Mouse (Mus musculus): ENCODE measurements around the gene Mmp28. TPM values are rescaled to one million over a fixed set of nuclear protein-coding genes. Genes with fewer than 3 reads are reported as not detected.

Mmp28 gene
- polyA plus RNA-seq, 1 experiment from 2014 or later = 2.7 TPM

DNA sequence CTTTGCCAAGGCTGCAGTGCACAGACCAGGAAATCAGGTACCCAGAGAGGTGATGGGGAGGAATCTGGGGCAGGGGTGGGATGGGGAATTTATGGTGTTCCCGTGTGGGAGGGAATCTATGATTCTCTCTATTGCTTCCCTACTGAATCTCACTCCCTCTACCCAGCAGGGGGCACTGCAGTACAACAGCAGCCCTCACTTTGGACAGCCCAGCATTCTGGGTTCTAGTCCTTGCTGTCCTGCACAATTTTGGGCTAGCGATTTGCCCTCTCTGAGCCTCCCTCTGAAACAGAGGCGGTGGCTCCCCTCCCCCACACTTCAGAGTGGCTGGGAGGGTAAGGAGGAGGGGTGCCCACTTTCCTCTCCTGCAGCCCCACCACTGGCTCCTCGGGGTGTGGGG is 42.5 kb downstream of the Mmp28 start:
- Histone ChIP-seq H3K27me3 (ENCODE audit: control insufficient read depth, insufficient read depth, low read depth, low read length) (peaks cover 18% of the 10 kb centered on the region), H3K4me3 (ENCODE audit: low read depth, low read length) (no peak overlapping the region), H3K4me2 (ENCODE audit: low read length) (no peak overlapping the region), H3K27ac (ENCODE audit: low read length) (no peak overlapping the region), H3K36me3 (ENCODE audit: control insufficient read depth, insufficient read depth, low read length) (no peaks in the 10 kb centered on the region), H3K9me3 (replicated peaks; ENCODE audit: control insufficient read depth, low read length, poor library complexity, severe bottlenecking) (no peaks in the 10 kb centered on the region), H3K4me1 (ENCODE audit: control insufficient read depth, insufficient read depth, low read length) (peaks cover 9% of the 10 kb centered on the region; the same call in 1 of the 2 replicates), H3K9ac (ENCODE audit: low read depth, low read length) (no peak overlapping the region)
- ATAC-seq = no peak
- 49% methylated on average over 4 of the region's 4 CpGs for WGBS

GRCm38 (mm10) chr11:83418566-83418965 is 44.3 kb downstream of the Mmp28 start:
- WGBS = 5% methylated on average over 38 of the region's 38 CpGs

DNA sequence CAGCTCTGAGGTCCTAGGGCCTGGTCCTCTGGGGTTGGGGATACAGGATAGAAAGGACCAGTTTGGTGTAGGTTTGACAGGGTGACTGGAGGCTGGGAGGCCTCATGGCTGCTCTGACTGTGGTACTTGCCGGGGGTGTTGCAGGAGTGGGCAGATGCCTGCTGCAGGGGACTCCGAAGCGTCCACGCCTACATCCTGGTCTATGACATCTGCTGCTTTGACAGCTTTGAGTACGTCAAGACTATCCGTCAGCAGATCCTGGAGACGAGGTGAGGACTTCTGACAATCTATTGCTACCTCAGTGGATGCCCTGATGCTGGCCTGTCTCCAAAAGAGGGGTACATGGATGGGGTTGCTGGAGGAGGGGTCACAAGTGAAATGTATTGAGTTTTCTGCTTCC is 45.2 kb downstream of the Mmp28 start:
- Histone ChIP-seq H3K27me3 (ENCODE audit: control insufficient read depth, insufficient read depth, low read depth, low read length) (peaks cover 18% of the 10 kb centered on the region), H3K4me3 (ENCODE audit: low read depth, low read length) (no peak overlapping the region), H3K9me3 (replicated peaks; ENCODE audit: control insufficient read depth, low read length, poor library complexity, severe bottlenecking) (no peaks in the 10 kb centered on the region), H3K27ac (ENCODE audit: low read length) (no peak overlapping the region), H3K36me3 (ENCODE audit: control insufficient read depth, insufficient read depth, low read length) (no peaks in the 10 kb centered on the region), H3K4me2 (ENCODE audit: low read length) (no peak overlapping the region), H3K4me1 (ENCODE audit: control insufficient read depth, insufficient read depth, low read length) (peaks cover 9% of the 10 kb centered on the region; the same call in 1 of the 2 replicates), H3K9ac (ENCODE audit: low read depth, low read length) (no peak overlapping the region)
- 86% methylated on average over 7 of the region's 7 CpGs for WGBS
- no peak for ATAC-seq

More at GRCm38 (mm10) chr11:83418566-83418965, 44.3 kb downstream of the Mmp28 start:
- peak; percentile 51 for ATAC-seq
- H3K27ac ChIP-seq (ENCODE audit: low read length) = no peak overlapping the region
- no peaks in the 10 kb centered on the region for H3K9me3 ChIP-seq (replicated peaks; ENCODE audit: control insufficient read depth, low read length, poor library complexity, severe bottlenecking)
- H3K4me3 ChIP-seq (ENCODE audit: low read depth, low read length) = peak overlapping the region; percentile 17
- peaks cover 9% of the 10 kb centered on the region; the same call in 1 of the 2 replicates for H3K4me1 ChIP-seq (ENCODE audit: control insufficient read depth, insufficient read depth, low read length)
- H3K9ac ChIP-seq (ENCODE audit: low read depth, low read length) = peak overlapping the region; percentile 11; the same call in 1 of the 2 replicates
- peaks cover 18% of the 10 kb centered on the region for H3K27me3 ChIP-seq (ENCODE audit: control insufficient read depth, insufficient read depth, low read depth, low read length)
- H3K36me3 ChIP-seq (ENCODE audit: control insufficient read depth, insufficient read depth, low read length) = no peaks in the 10 kb centered on the region
- H3K4me2 ChIP-seq (ENCODE audit: low read length) = peak overlapping the region; percentile 52

DNA sequence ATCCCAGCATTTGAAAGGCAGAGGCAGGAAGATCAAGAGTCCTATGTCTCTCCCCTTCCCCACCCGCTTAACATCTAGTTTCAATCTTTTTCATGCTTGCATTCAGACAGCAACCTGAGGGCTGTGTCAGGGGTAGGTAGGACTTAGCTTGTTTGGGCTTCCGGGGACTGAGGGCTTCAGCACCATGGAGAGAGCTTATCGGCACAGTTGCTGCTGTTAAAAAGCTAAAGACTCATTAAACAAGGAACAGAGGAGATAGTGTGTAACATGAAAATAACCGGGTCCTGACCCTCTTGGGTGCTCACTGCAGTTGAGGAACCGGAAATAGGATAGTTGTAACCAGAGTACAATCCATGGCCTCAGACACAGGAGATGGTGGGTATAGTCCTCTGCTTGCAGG is 45.8 kb downstream of the Mmp28 start:
- peaks cover 10% of the 10 kb centered on the region for H3K4me1 ChIP-seq (ENCODE audit: control insufficient read depth, insufficient read depth, low read length)
- H3K27me3 ChIP-seq (ENCODE audit: control insufficient read depth, insufficient read depth, low read depth, low read length) = peaks cover 18% of the 10 kb centered on the region
- WGBS = 15% methylated on average over 5 of the region's 5 CpGs
- no peak for ATAC-seq
- no peak overlapping the region for H3K4me3 ChIP-seq (ENCODE audit: low read depth, low read length)
- H3K9me3 ChIP-seq (replicated peaks; ENCODE audit: control insufficient read depth, low read length, poor library complexity, severe bottlenecking) = no peaks in the 10 kb centered on the region
- no peak overlapping the region for H3K4me2 ChIP-seq (ENCODE audit: low read length)
- H3K9ac ChIP-seq (ENCODE audit: low read depth, low read length) = no peak overlapping the region
- H3K36me3 ChIP-seq (ENCODE audit: control insufficient read depth, insufficient read depth, low read length) = no peaks in the 10 kb centered on the region
- no peak overlapping the region for H3K27ac ChIP-seq (ENCODE audit: low read length)

GRCm38 (mm10) chr11:83410510-83410909 is 52.4 kb downstream of the Mmp28 start:
- H3K27me3 ChIP-seq (ENCODE audit: control insufficient read depth, insufficient read depth, low read depth, low read length) = no peaks in the 10 kb centered on the region
- peak overlapping the region; percentile 91 for H3K4me3 ChIP-seq (ENCODE audit: low read depth, low read length)
- no peak for ATAC-seq
- H3K4me2 ChIP-seq (ENCODE audit: low read length) = peak overlapping the region; percentile 91
- 27% methylated on average over 6 of the region's 6 CpGs for WGBS
- no peaks in the 10 kb centered on the region for H3K9me3 ChIP-seq (replicated peaks; ENCODE audit: control insufficient read depth, low read length, poor library complexity, severe bottlenecking)
- H3K9ac ChIP-seq (ENCODE audit: low read depth, low read length) = peak overlapping the region; percentile 98
- no peaks in the 10 kb centered on the region for H3K36me3 ChIP-seq (ENCODE audit: control insufficient read depth, insufficient read depth, low read length)
- H3K4me1 ChIP-seq (ENCODE audit: control insufficient read depth, insufficient read depth, low read length) = peaks cover 27% of the 10 kb centered on the region
- no peak overlapping the region for H3K27ac ChIP-seq (ENCODE audit: low read length)

DNA sequence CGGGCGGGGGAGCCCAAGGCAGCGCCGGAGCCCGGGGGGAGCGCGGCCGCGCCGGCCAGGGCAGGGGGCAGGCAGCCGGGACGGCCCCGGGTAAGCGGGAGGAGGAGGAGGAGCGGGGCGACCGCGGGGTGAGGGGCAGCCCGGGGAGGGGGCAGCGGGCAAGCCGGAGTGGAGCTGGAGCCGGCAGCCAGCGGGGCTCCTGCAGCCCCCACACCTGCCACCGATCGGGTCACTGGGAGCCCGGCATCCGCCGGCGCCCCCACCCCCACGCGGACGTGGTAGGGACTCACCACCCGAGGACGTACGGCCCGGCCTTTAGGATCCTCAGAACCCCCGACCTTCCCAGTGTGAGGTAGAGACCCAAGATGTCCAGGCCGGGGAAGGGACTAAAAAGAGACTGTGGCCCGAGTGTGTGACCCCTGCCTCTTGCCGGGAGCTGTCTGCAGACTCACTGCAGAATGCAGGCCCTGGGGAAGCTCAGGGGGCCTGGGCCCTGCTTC is 53.0 kb downstream of the Mmp28 start:
- H3K4me2 ChIP-seq (ENCODE audit: low read length) = peak overlapping the region; percentile 91
- peak; percentile 71 for ATAC-seq
- H3K9me3 ChIP-seq (replicated peaks; ENCODE audit: control insufficient read depth, low read length, poor library complexity, severe bottlenecking) = no peaks in the 10 kb centered on the region
- H3K36me3 ChIP-seq (ENCODE audit: control insufficient read depth, insufficient read depth, low read length) = no peaks in the 10 kb centered on the region
- peaks cover 27% of the 10 kb centered on the region for H3K4me1 ChIP-seq (ENCODE audit: control insufficient read depth, insufficient read depth, low read length)
- peak overlapping the region; percentile 98 for H3K9ac ChIP-seq (ENCODE audit: low read depth, low read length)
- 1% methylated on average over 20 of the region's 40 CpGs for WGBS
- no peaks in the 10 kb centered on the region for H3K27me3 ChIP-seq (ENCODE audit: control insufficient read depth, insufficient read depth, low read depth, low read length)
- peak overlapping the region; percentile 34; the same call in 1 of the 2 replicates for H3K27ac ChIP-seq (ENCODE audit: low read length)
- peak overlapping the region; percentile 91 for H3K4me3 ChIP-seq (ENCODE audit: low read depth, low read length)

DNA sequence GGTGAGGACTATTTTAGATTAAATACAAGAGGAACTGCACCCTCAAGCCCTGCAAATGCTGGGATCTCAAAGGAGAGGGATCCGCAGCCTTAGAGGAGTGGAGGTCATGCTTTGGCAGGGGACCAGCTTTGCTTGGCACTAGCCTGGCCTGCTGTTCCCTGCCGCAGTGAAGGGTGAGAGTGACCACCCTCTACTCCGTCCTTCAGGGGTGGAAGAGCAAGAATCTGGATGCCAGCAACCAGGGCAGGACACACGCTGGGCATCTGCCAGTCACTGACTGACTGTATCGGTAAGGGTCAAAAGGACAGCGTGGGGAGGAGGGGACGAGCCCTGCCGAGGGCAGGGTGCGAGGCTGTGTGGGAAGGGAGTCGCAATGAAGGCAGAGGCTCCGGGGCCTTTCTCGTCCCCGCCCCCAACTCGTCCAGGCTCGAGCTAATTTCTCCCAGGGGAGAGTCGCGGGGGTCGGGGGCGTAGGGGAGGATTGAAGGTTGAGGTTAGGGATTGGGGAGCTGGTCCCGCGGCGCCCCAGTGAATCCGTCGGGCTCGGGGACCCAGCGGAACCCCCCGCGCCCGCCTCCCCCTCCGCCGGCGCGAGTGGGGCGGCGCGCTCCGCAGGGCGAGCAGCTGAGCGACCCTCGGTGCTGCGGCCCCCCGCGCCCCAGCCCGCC is 53.6 kb downstream of the Mmp28 start, which contains the start of gene Rasl10b:
Gene Rasl10b, plus strand, starts transcription at position 51 of the 668 bp plus-strand sequence.
- WGBS = under 1% methylated on average over 26 of the region's 44 CpGs

GRCm38 (mm10) chr11:83408242-83408641 is 54.6 kb downstream of the Mmp28 start:
- Histone ChIP-seq H3K4me3 (ENCODE audit: low read depth, low read length) (no peak overlapping the region), H3K27me3 (ENCODE audit: control insufficient read depth, insufficient read depth, low read depth, low read length) (no peaks in the 10 kb centered on the region), H3K27ac (ENCODE audit: low read length) (no peak overlapping the region), H3K9ac (ENCODE audit: low read depth, low read length) (no peak overlapping the region), H3K4me1 (ENCODE audit: control insufficient read depth, insufficient read depth, low read length) (peaks cover 27% of the 10 kb centered on the region), H3K36me3 (ENCODE audit: control insufficient read depth, insufficient read depth, low read length) (peaks cover 4% of the 10 kb centered on the region; the same call in 1 of the 2 replicates), H3K9me3 (replicated peaks; ENCODE audit: control insufficient read depth, low read length, poor library complexity, severe bottlenecking) (no peaks in the 10 kb centered on the region), H3K4me2 (ENCODE audit: low read length) (no peak overlapping the region)
- WGBS = 47% methylated on average over 8 of the region's 8 CpGs
- ATAC-seq = no peak

More for the DNA sequence above, 53.6 kb downstream of the Mmp28 start, which contains the start of gene Rasl10b:
- peaks cover 27% of the 10 kb centered on the region for H3K4me1 ChIP-seq (ENCODE audit: control insufficient read depth, insufficient read depth, low read length)
- no peaks in the 10 kb centered on the region for H3K27me3 ChIP-seq (ENCODE audit: control insufficient read depth, insufficient read depth, low read depth, low read length)
- ATAC-seq = peak; percentile 83
- peak within 1 kb of the TSS; percentile 91 for H3K4me3 ChIP-seq (ENCODE audit: low read depth, low read length)
- no peaks in the 10 kb centered on the region for H3K9me3 ChIP-seq (replicated peaks; ENCODE audit: control insufficient read depth, low read length, poor library complexity, severe bottlenecking)
- H3K4me2 ChIP-seq (ENCODE audit: low read length) = peak within 1 kb of the TSS; percentile 91
- no peaks in the 10 kb centered on the region for H3K36me3 ChIP-seq (ENCODE audit: control insufficient read depth, insufficient read depth, low read length)
- H3K9ac ChIP-seq (ENCODE audit: low read depth, low read length) = peak within 1 kb of the TSS; percentile 98
- peak within 1 kb of the TSS; percentile 34; the same call in 1 of the 2 replicates for H3K27ac ChIP-seq (ENCODE audit: low read length)

GRCm38 (mm10) chr11:83406391-83406790 is 56.5 kb downstream of the Mmp28 start:
- H3K9me3 ChIP-seq (replicated peaks; ENCODE audit: control insufficient read depth, low read length, poor library complexity, severe bottlenecking) = no peaks in the 10 kb centered on the region
- 73% methylated on average over 3 of the region's 3 CpGs for WGBS

More at GRCm38 (mm10) chr11:83406391-83406790, 56.5 kb downstream of the Mmp28 start:
- no peak overlapping the region for H3K4me3 ChIP-seq (ENCODE audit: low read depth, low read length)
- no peak overlapping the region for H3K4me2 ChIP-seq (ENCODE audit: low read length)
- peaks cover 11% of the 10 kb centered on the region; the same call in 1 of the 2 replicates for H3K36me3 ChIP-seq (ENCODE audit: control insufficient read depth, insufficient read depth, low read length)
- ATAC-seq = no peak
- peaks cover 19% of the 10 kb centered on the region for H3K4me1 ChIP-seq (ENCODE audit: control insufficient read depth, insufficient read depth, low read length)
- H3K27me3 ChIP-seq (ENCODE audit: control insufficient read depth, insufficient read depth, low read depth, low read length) = no peaks in the 10 kb centered on the region
- H3K27ac ChIP-seq (ENCODE audit: low read length) = no peak overlapping the region
- no peak overlapping the region for H3K9ac ChIP-seq (ENCODE audit: low read depth, low read length)
